Mouse (Mus musculus): ENCODE results near the gene Catsperd.

GRCm38 (mm10) chr17:56634023-56634422 is 6.1 kb downstream of the Catsperd start:
- no peak for TF ChIP-seq CTCF (conservative IDR thresholded peaks at IDR 0.05; ENCODE audit: low read length)
- TF ChIP-seq NANOG (IDR thresholded peaks at IDR 0.05; ENCODE audit: borderline replicate concordance, low read length): no peak

All from E14TG2a.4 (cell line).